Mouse (Mus musculus) testis, postnatal 10 days (tissue): Measurements from ENCODE around the gene Hhex.

Source experiments
- DNase-seq: peaks from one replicate; pipeline ENCODE4 v3.0.0; 2021; ENCODE audit warnings: low spot score

Hhex gene

GRCm38 (mm10) chr19:37449246-37449645 is 14.6 kb downstream of the Hhex start:
- DNase-seq: no peak

- no peak for DNase-seq
These were observed 20.9 kb downstream of the Hhex start for GRCm38 (mm10) chr19:37455528-37455927.

GRCm38 (mm10) chr19:37455961-37456360 is 21.4 kb downstream of the Hhex start:
- DNase-seq: no peak

GRCm38 (mm10) chr19:37458013-37458412 is 23.4 kb downstream of the Hhex start:
- DNase-seq: no peak

- no peak for DNase-seq
These were observed 31.8 kb downstream of the Hhex start for GRCm38 (mm10) chr19:37466403-37466802.

- no peak for DNase-seq
These were observed 32.4 kb downstream of the Hhex start for GRCm38 (mm10) chr19:37466978-37467377.

- no peak for DNase-seq
These were observed 34.4 kb downstream of the Hhex start for GRCm38 (mm10) chr19:37468841-37469566.

GRCm38 (mm10) chr19:37471680-37472079 is 37.1 kb downstream of the Hhex start:
- no peak for DNase-seq

- no peak for DNase-seq
These were observed 38.0 kb downstream of the Hhex start for GRCm38 (mm10) chr19:37472589-37472988.

DNA sequence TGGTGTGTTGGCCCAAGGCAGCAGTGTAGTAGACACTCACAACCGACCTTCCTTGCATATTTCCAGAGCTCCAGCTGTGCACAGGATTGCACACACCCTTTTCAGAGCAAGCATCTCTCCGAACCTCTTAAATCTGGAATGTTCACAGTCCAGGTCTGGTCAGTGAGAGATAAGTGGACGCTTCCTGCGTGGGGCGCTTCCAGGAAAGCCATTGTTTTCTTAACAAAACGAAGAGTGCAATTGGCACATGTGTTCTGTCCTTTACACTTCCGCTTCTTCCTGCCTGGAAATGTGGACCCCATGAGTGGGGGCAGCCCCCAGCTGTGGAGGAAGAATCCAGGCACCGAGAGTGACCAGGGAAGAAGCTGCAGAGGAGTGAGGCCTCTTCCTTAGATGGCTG is 47.1 kb downstream of the Hhex start:
- DNase-seq: no peak

- no peak for DNase-seq
These were observed 48.1 kb downstream of the Hhex start for GRCm38 (mm10) chr19:37482556-37483187.

DNA sequence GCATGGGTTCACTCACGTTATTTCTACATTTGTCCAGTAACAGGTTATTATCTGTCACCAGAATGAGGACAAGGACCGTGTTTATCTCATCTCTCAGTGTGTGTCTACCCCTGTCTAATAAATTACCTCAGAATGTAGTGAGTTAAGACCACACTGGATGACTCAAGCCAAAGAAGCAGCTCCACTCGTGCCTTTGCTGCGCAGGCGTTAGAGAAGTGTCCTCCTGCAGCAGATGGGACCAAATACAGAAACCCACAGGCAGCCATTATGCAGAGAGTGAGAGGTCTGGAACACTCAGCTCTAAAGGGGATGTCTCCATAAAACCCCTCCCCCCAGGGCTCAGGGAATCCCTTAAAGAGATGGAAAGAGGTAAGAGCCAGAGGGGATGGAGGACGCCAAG is 50.2 kb downstream of the Hhex start:
- DNase-seq: no peak

DNA sequence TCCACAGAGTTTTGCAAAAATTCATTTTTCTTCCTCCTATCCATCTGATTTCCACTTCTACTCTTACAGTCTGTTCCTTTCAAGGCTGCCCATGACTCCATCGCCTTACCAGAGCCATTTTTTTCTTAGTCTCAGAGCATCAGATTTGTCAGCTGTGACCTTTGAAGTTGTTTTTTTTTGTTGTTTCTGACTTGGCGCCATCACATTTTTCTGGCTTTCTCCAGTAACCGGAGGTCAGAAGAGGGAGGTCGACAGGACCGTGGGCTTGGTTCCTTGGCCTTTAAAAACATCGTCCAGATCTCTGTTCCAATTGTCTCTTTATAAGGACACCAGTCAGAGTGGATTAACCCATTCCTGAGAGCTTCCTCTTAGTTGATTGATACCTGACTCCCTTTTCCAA is 52.2 kb downstream of the Hhex start:
- no peak for DNase-seq

GRCm38 (mm10) chr19:37487811-37488475 is 53.3 kb downstream of the Hhex start:
- no peak for DNase-seq

DNA sequence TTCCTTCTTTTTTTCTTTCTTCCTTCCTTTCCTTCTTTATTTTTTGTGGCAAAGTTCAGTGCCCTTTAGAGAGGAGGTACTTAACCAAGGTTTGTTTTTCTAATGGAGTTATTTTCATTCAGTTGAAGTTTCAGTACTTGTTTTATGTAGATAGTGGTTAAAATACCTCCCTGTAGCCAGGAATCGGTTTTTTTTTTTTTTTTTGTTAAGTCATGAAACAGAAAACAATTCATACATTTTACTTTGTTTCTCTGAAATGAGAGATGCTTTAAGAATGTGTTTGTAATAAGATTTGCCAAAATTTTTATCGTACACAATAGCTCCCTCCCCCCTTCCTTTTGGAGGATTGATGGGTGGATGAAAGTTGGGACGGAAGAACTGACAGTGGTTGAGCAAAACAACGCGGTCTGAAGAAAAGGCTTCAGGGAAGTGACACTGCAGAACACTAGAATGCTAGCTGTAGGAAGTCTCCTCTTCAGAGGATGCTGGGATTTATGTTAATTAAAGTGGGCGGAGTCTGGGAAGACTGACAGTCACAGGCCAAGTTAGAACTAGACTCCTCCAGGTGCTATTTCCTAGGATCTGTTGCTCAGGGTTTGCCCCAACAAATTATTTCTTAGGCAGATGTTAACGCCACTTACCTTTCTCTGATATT is 54.1 kb downstream of the Hhex start:
- DNase-seq: no peak
